Mouse (Mus musculus) erythroblast, embryonic 14.5 days (primary cell): ENCODE measurements around the gene Nup160.

Experiments
- GATA1 ChIP-seq: IDR thresholded peaks from 2 replicates; pipeline ENCODE4 v1.6.1; 2012; ENCODE audit warnings: low read length, inconsistent platforms, mixed read lengths
- TAL1 ChIP-seq: IDR thresholded peaks from 3 replicates; pipeline ENCODE4 v1.6.1; 2012; ENCODE audit warnings: low read length, inconsistent platforms, mixed read lengths

GRCm38 (mm10) chr2:90717366-90717765, 40.4 kb downstream of the Nup160 start:
- no peak for TF ChIP-seq GATA1
- TF ChIP-seq TAL1: no peak
